Mouse (Mus musculus): Measurements from ENCODE around the gene Dmrtc1a. TPM values are rescaled to one million over a fixed set of nuclear protein-coding genes. Genes with fewer than 3 reads are reported as not detected.
"Not testable (repeated sequence)": the region's sequence is repeated elsewhere in the genome, so short reads cannot be mapped to it uniquely, and the experiment has no call there.

Dmrtc1a gene
- polyA plus RNA-seq, 1 experiment from 2014 or later: 0.63 TPM

DNA sequence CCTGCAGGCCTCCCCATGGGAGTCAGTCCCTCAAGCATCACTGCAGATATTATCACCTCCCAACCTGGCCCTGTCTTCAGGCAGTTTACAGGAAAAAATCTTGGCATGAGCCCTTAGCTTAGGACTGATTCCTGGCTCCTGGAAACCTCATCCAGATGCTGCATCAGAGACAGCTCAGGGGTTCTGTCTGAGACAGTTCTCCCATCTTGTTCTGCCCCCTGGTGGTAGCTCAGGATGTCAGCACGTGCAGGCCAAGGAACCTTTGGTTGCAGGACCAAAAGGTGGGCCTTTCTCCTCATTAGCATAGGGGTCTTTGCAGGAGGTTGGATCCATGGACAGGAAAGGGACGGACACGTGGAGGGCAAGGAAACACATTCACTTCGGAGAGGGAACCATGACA, 18.2 kb upstream of the Dmrtc1a start:
- TF ChIP-seq CTCF (IDR thresholded peaks at IDR 0.05; ENCODE audit: low read depth): peak; percentile 60
- WGBS: 27% methylated on average over 4 of the region's 4 CpGs

DNA sequence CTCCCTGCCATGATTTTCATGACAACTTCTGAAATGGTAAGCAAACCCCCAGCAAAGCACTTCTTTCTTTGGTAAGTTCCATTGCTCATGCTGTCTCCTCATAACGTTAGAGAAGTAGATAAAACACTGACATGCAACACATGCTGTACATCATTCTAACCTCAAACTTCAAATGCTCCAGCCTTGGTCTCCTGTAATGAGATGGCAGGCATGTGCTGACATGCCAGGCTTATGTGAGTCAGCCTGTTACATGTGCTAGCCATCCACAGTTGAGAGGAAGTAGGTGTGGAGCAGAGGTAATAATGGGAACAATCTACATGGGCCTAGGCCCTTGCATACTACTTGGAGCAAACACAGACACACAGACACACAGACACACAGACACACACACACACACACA, 6.3 kb upstream of the Dmrtc1a start:
- H3K36me3 ChIP-seq (ENCODE audit: insufficient read depth); H3K9me3 ChIP-seq (ENCODE audit: low read depth, low read length); H3K4me3 ChIP-seq (ENCODE audit: low read depth, low read length); ATAC-seq (ENCODE audit: insufficient read depth); DNase-seq; H3K9ac ChIP-seq; H3K4me1 ChIP-seq (ENCODE audit: insufficient read depth); H3K27ac ChIP-seq (ENCODE audit: low read depth); H3K4me2 ChIP-seq; H3K27me3 ChIP-seq (ENCODE audit: insufficient read depth, low read length): not testable (repeated sequence)
- 68% methylated on average over 1 of the region's 1 CpGs for WGBS

More for the DNA sequence above, 18.2 kb upstream of the Dmrtc1a start:
- not testable (repeated sequence) for H3K4me2 ChIP-seq; H3K9ac ChIP-seq; H3K4me3 ChIP-seq (ENCODE audit: low read depth, low read length); H3K36me3 ChIP-seq (ENCODE audit: insufficient read depth); H3K4me1 ChIP-seq (ENCODE audit: insufficient read depth); H3K9me3 ChIP-seq (ENCODE audit: low read depth, low read length); H3K27ac ChIP-seq (ENCODE audit: low read depth); H3K27me3 ChIP-seq (ENCODE audit: insufficient read depth, low read length); ATAC-seq (ENCODE audit: insufficient read depth)
- peak; percentile 63 for DNase-seq

- no peak within 1 kb of the TSS for H3K9ac ChIP-seq
- no peak for TF ChIP-seq CTCF (IDR thresholded peaks at IDR 0.05; ENCODE audit: low read depth)
- H3K27me3 ChIP-seq (ENCODE audit: insufficient read depth, low read length): no peaks in the 10 kb centered on the region
- H3K4me2 ChIP-seq: no peak within 1 kb of the TSS
- WGBS: 87% methylated on average over 6 of the region's 6 CpGs
- no peak within 1 kb of the TSS for H3K27ac ChIP-seq (ENCODE audit: low read depth)
- H3K4me1 ChIP-seq (ENCODE audit: insufficient read depth): no peaks in the 10 kb centered on the region
- H3K36me3 ChIP-seq (ENCODE audit: insufficient read depth): no peaks in the 10 kb centered on the region
- DNase-seq: no peak
- no peaks in the 10 kb centered on the region for H3K9me3 ChIP-seq (ENCODE audit: low read depth, low read length)
- no peak within 1 kb of the TSS for H3K4me3 ChIP-seq (ENCODE audit: low read depth, low read length)
- ATAC-seq (ENCODE audit: insufficient read depth): no peak
These were observed 40.6 kb downstream of the Dmrtc1a start, which contains the start of gene 1700031F05Rik for GRCm38 (mm10) chrX:102867871-102868270. Gene 1700031F05Rik (minus strand): TSS chrX:102867971.

DNA sequence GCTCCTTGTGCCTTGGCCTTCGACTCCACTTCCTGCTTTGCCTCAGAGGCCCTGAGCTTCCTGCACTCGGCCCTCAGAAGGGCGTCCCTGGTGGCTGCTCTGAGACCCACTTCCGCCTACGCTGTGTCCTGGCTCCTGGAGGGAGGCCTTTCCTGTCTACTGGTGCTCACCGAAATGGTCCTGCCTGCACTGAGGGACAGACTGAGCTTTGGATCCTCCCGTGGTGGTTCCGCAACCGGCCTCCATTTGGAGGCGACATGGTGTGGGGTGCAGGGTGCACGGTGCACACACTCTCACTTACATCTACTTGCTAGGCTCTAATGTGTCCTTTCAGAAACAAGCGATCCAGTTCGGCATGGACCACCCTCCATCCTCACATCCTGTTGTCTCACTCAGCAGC, 54.0 kb downstream of the Dmrtc1a start, which contains the start of gene Dmrtc1c2:
TSS of gene Dmrtc1c2 (minus strand) at position 101 of the 400 bp plus-strand sequence.
- not testable (repeated sequence) for H3K9ac ChIP-seq; ATAC-seq (ENCODE audit: insufficient read depth); H3K4me3 ChIP-seq (ENCODE audit: low read depth, low read length); H3K9me3 ChIP-seq (ENCODE audit: low read depth, low read length); H3K36me3 ChIP-seq (ENCODE audit: insufficient read depth); H3K4me2 ChIP-seq; H3K4me1 ChIP-seq (ENCODE audit: insufficient read depth); H3K27ac ChIP-seq (ENCODE audit: low read depth); H3K27me3 ChIP-seq (ENCODE audit: insufficient read depth, low read length); DNase-seq
- WGBS: 95% methylated on average over 3 of the region's 13 CpGs

Other genes starting within 250 kb of the Dmrtc1a start
- not detected in 2 replicates for gene Gm3880, start 221.7 kb downstream of the Dmrtc1a start, polyA plus RNA-seq (2014; fragmentation: Nextera tagmentation; extraction: Ambion mirVana)
- not detected in 2 replicates for gene Gm9112, start 201.1 kb downstream of the Dmrtc1a start, polyA plus RNA-seq (2014; fragmentation: Nextera tagmentation; extraction: Ambion mirVana)
- gene Dmrtc1b, start 200.8 kb downstream of the Dmrtc1a start, polyA plus RNA-seq (2014; fragmentation: Nextera tagmentation; extraction: Ambion mirVana): not detected in 2 replicates
- not detected in 2 replicates for gene Dmrtc1c1, start 105.7 kb downstream of the Dmrtc1a start, polyA plus RNA-seq (2014; fragmentation: Nextera tagmentation; extraction: Ambion mirVana)
- gene Dmrtc1c2, start 54.1 kb downstream of the Dmrtc1a start, polyA plus RNA-seq (2014; fragmentation: Nextera tagmentation; extraction: Ambion mirVana): not detected in 2 replicates
- gene 1700031F05Rik, start 40.7 kb downstream of the Dmrtc1a start, polyA plus RNA-seq (2014; fragmentation: Nextera tagmentation; extraction: Ambion mirVana): not detected in 2 replicates
- not detected in 2 replicates for gene 1700011M02Rik, start 218 bp upstream of the Dmrtc1a start, polyA plus RNA-seq (2014; fragmentation: Nextera tagmentation; extraction: Ambion mirVana)
- not detected in 2 replicates for gene 1700018G05Rik, start 19.7 kb upstream of the Dmrtc1a start, polyA plus RNA-seq (2014; fragmentation: Nextera tagmentation; extraction: Ambion mirVana)